Mouse (Mus musculus) liver, postnatal 0 days (tissue): ENCODE measurements around the gene Gstm1. TPM values are rescaled to one million over a fixed set of nuclear protein-coding genes. Genes with fewer than 3 reads are reported as not detected.

Experiments used
- ATAC-seq: fragments of 200-750 bp; cut with Nextera tagmentation; 2 replicates; pipeline ENCODE4 v1.8.0; 2017; ENCODE audit warnings: mild to moderate bottlenecking, moderate library complexity
- DNase-seq: peaks from one replicate; pipeline ENCODE4 v3.0.0-alpha.2; 2016
- H3K27ac ChIP-seq: fragments of 300-500 bp; sonication (generic); 2 replicates; pipeline ENCODE4 v1.5.1; 2014; ENCODE audit warnings: antibody characterized with exemption, moderate library complexity, mild to moderate bottlenecking, low read depth
- H3K27me3 ChIP-seq: fragments of 300-500 bp; sonication (generic); 2 replicates; pipeline ENCODE4 v1.6.1; 2014; ENCODE audit warnings: low read length, control low read depth, mixed read lengths; ENCODE audit not compliant: insufficient read depth
- H3K36me3 ChIP-seq: fragments of 300-500 bp; sonication (generic); replicated peaks from 2 replicates; pipeline ENCODE4 v1.6.1; 2014; ENCODE audit warnings: mild to moderate bottlenecking, control low read depth, low read length, moderate library complexity, mixed read lengths; ENCODE audit not compliant: insufficient read depth
- H3K4me1 ChIP-seq: fragments of 300-500 bp; sonication (generic); 2 replicates; pipeline ENCODE4 v1.6.1; 2014; ENCODE audit warnings: antibody characterized with exemption, mild to moderate bottlenecking, control low read depth; ENCODE audit not compliant: insufficient read depth
- H3K4me2 ChIP-seq: fragments of 300-500 bp; sonication (generic); 2 replicates; pipeline ENCODE4 v1.6.1; 2014; ENCODE audit warnings: low read depth, mild to moderate bottlenecking, low read length, moderate library complexity, mixed read lengths
- H3K4me3 ChIP-seq: fragments of 300-500 bp; sonication (generic); 2 replicates; pipeline ENCODE4 v1.5.1; 2014; ENCODE audit warnings: low read depth, low read length
- H3K9ac ChIP-seq: fragments of 300-500 bp; sonication (generic); replicated peaks from 2 replicates; pipeline ENCODE4 v1.6.1; 2014; ENCODE audit warnings: mild to moderate bottlenecking, moderate library complexity
- H3K9me3 ChIP-seq: fragments of 300-500 bp; sonication (generic); 2 replicates; pipeline ENCODE4 v1.6.1; 2016; ENCODE audit warnings: mild to moderate bottlenecking, control low read depth, low read length, mixed read lengths
- CTCF ChIP-seq: sonication (generic); IDR thresholded peaks from 2 replicates; pipeline ENCODE4 v1.5.1; 2016; ENCODE audit warnings: antibody characterized with exemption, low read depth
- EP300 ChIP-seq: IDR thresholded peaks from 2 replicates; pipeline ENCODE4 v1.6.1; 2016; ENCODE audit warnings: antibody characterized with exemption, low read depth, mild to moderate bottlenecking
- WGBS: fragments of 180-500 bp; shearing (Covaris S2); extraction: QIAGEN DNeasy Blood & Tissue Kit; methylation state at CpG from one replicate; pipeline ENCODE4 v1.1.7; 2014; ENCODE audit not compliant: insufficient replicate concordance; 5-methylcytosine and 5-hydroxymethylcytosine counted together
- polyA plus RNA-seq: library from polyadenylated mRNA; unstranded; fragments of >200 nt; fragmentation: Nextera tagmentation; extraction: Ambion mirVana; gene quantifications from 2 replicates; pipeline ENCODE4 v1.2.1, GENCODE M21; 2015

Gstm1 gene
- polyA plus RNA-seq, 1 experiment from 2014 or later = 188 TPM

- H3K27me3 ChIP-seq = no peaks in the 10 kb centered on the region
- H3K36me3 ChIP-seq = no peaks in the 10 kb centered on the region
- no peaks in the 10 kb centered on the region for H3K9me3 ChIP-seq
- ATAC-seq (peak; percentile 75), DNase-seq (peak; percentile 20)
- H3K4me1 ChIP-seq = peaks cover 25% of the 10 kb centered on the region
- no peak within 1 kb of the TSS for H3K9ac ChIP-seq
- WGBS = 44% methylated on average over 13 of the region's 13 CpGs
- H3K4me3 ChIP-seq = no peak within 1 kb of the TSS
- no peak within 1 kb of the TSS for H3K27ac ChIP-seq
- H3K4me2 ChIP-seq = no peak within 1 kb of the TSS
- no peak for TF ChIP-seq EP300
- TF ChIP-seq CTCF = no peak
Measured at GRCm38 (mm10) chr3:107968724-107969395, 48.9 kb downstream of the Gstm1 start, which contains the start of gene Gstm3. Gene Gstm3, minus strand, starts transcription at chr3:107969283.

DNA sequence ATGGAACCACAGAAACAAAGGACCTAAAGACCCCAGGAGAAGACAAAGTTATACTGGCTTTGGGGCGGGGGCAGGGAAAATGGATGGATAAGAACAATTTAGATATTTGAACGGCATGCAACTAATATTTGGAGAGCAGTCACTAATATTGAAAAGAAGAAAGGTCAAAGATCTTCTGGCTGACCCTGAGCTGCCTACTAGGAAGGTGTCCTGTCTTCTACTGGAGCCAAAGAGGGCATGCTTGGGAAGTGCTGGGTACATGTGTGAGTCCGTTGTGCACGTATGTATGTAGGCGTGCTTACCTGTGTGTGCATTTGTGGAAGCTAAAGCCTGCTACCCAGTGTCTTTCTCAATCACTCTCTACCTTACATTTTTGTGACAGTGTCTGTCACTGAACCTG, 51.1 kb downstream of the Gstm1 start:
- no peaks in the 10 kb centered on the region for H3K27me3 ChIP-seq
- 80% methylated on average over 5 of the region's 5 CpGs for WGBS
- no peak overlapping the region for H3K9ac ChIP-seq
- peaks cover 20% of the 10 kb centered on the region for H3K4me1 ChIP-seq
- no peak overlapping the region for H3K27ac ChIP-seq
- no peak for TF ChIP-seq EP300
- no peak for TF ChIP-seq CTCF
- ATAC-seq = no peak
- no peaks in the 10 kb centered on the region for H3K36me3 ChIP-seq
- H3K9me3 ChIP-seq = no peaks in the 10 kb centered on the region
- H3K4me3 ChIP-seq = no peak overlapping the region
- DNase-seq = no peak
- H3K4me2 ChIP-seq = no peak overlapping the region

DNA sequence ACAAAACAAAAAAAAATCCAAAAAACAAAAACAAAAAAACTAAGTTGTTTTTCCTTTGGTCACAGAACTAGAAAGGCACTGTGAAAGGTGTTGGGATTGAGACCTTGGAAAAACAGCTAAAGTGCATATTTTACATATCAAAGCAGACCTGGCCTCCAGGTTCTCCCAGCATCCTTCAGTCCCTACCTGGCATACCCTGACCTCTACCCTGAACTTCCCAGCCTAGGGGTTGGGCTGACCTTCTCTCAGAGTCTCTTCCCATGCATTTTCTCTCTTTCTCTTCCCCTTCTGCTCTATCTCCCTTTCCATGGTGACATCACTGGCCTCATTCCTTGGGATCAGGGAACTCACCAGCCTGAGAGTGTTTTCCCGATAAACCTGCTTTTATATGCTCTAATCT, 52.2 kb downstream of the Gstm1 start:
- Histone ChIP-seq H3K27me3 (no peaks in the 10 kb centered on the region), H3K9ac (no peak overlapping the region), H3K4me2 (no peak overlapping the region), H3K4me3 (no peak overlapping the region), H3K9me3 (no peaks in the 10 kb centered on the region), H3K4me1 (peaks cover 18% of the 10 kb centered on the region), H3K36me3 (no peaks in the 10 kb centered on the region), H3K27ac (no peak overlapping the region)
- TF ChIP-seq EP300 = no peak
- no peak for ATAC-seq
- 76% methylated on average over 1 of the region's 1 CpGs for WGBS
- no peak for DNase-seq

- no peak for TF ChIP-seq CTCF
- no peak for TF ChIP-seq EP300
- Histone ChIP-seq H3K27me3 (no peaks in the 10 kb centered on the region), H3K4me3 (no peak overlapping the region), H3K9me3 (no peaks in the 10 kb centered on the region), H3K4me1 (peaks cover 18% of the 10 kb centered on the region), H3K36me3 (no peaks in the 10 kb centered on the region), H3K27ac (peak overlapping the region; percentile 44; the same call in 1 of the 2 replicates), H3K4me2 (no peak overlapping the region), H3K9ac (no peak overlapping the region)
- WGBS = 44% methylated on average over 5 of the region's 5 CpGs
- DNase-seq (peak; percentile 27), ATAC-seq (no peak)
Measured at GRCm38 (mm10) chr3:107964656-107965308, 53.0 kb downstream of the Gstm1 start.

- no peak overlapping the region for H3K9ac ChIP-seq
- no peaks in the 10 kb centered on the region for H3K9me3 ChIP-seq
- no peak for DNase-seq
- H3K4me2 ChIP-seq = no peak overlapping the region
- H3K27ac ChIP-seq = no peak overlapping the region
- no peak for ATAC-seq
- H3K4me3 ChIP-seq = no peak overlapping the region
- no peaks in the 10 kb centered on the region for H3K36me3 ChIP-seq
- no peaks in the 10 kb centered on the region for H3K27me3 ChIP-seq
- H3K4me1 ChIP-seq = peaks cover 14% of the 10 kb centered on the region
- TF ChIP-seq CTCF (no peak), EP300 (no peak)
- 54% methylated on average over 4 of the region's 4 CpGs for WGBS
Measured at GRCm38 (mm10) chr3:107964026-107964425, 53.7 kb downstream of the Gstm1 start.

Other genes starting within 250 kb of the Gstm1 start
- gene Eps8l3, start 140.7 kb downstream of the Gstm1 start, polyA plus RNA-seq = not detected in 2 replicates
- gene Gstm5, start 122.2 kb downstream of the Gstm1 start, polyA plus RNA-seq = 126 and 134 TPM in 2 replicates
- gene Gstm7, start 86.2 kb downstream of the Gstm1 start, polyA plus RNA-seq = 39.2 and 42.2 TPM in 2 replicates
- 17.2 and 18.0 TPM in 2 replicates for gene Gstm6, start 74.2 kb downstream of the Gstm1 start, polyA plus RNA-seq
- 1.9 and 2.0 TPM in 2 replicates for gene Gstm3, start 48.7 kb downstream of the Gstm1 start, polyA plus RNA-seq
- gene Gstm2, start 31.5 kb downstream of the Gstm1 start, polyA plus RNA-seq = 11.7 TPM in 2 replicates
- 12.9 and 13.5 TPM in 2 replicates for gene Gstm4, start 26.9 kb upstream of the Gstm1 start, polyA plus RNA-seq
- gene Ampd2, start 68.7 kb upstream of the Gstm1 start, polyA plus RNA-seq = 17.3 and 23.0 TPM in 2 replicates
- 1.6 and 1.7 TPM in 2 replicates for gene Gnat2, start 74.8 kb upstream of the Gstm1 start, polyA plus RNA-seq
- gene Gnai3, start 128.2 kb upstream of the Gstm1 start, polyA plus RNA-seq = 41.9 and 49.1 TPM in 2 replicates
- gene Gpr61, start 136.9 kb upstream of the Gstm1 start, polyA plus RNA-seq = not detected in 2 replicates
- 1.2 and 1.5 TPM in 2 replicates for gene Amigo1, start 168.4 kb upstream of the Gstm1 start, polyA plus RNA-seq
- 1.5 and 1.6 TPM in 2 replicates for gene Cyb561d1, start 183.2 kb upstream of the Gstm1 start, polyA plus RNA-seq
- gene Atxn7l2, start 193.0 kb upstream of the Gstm1 start, polyA plus RNA-seq = 1.4 TPM in 2 replicates
- gene Sypl2, start 208.7 kb upstream of the Gstm1 start, polyA plus RNA-seq = 0.05 and 0.79 TPM in 2 replicates
- gene Psma5, start 239.0 kb upstream of the Gstm1 start, polyA plus RNA-seq = 136 and 143 TPM in 2 replicates